Mouse (Mus musculus) activated CD4-positive, CD25-positive, alpha-beta regulatory T cell (primary cell): ENCODE data around the gene Olfr1282. TPM values are rescaled to one million over a fixed set of nuclear protein-coding genes. Genes with fewer than 3 reads are reported as not detected.

Experiments used
- polyA plus RNA-seq, 2 experiments: library from polyadenylated mRNA; unstranded; fragments of 100-300 nt; shearing (Covaris generic); gene quantifications; one replicate each; pipeline ENCODE4 v1.2.1; 2017

Olfr1282 gene
- polyA plus RNA-seq, result not detected

DNA sequence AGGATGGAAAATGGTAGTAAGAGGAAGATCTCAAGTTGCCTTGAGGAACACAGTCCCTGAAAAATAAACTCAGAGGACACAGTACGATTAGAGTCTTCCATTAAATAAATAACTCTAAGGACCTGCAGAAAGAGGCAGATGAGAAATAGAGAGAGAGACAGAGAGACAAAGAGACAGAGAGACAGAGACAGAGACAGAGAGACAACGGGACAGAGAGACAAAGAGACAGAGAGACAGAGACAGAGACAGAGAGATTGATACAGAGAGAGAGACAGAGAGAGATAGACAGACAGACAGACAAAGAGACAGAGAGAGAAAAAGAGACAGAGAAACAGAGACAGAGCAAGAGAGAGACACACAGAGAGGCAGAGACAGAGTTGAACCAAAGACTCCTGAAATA lies at the start of gene Olfr1282:
Olfr1282 (minus strand) TSS at position 101 of the 400 bp plus-strand sequence.

DNA sequence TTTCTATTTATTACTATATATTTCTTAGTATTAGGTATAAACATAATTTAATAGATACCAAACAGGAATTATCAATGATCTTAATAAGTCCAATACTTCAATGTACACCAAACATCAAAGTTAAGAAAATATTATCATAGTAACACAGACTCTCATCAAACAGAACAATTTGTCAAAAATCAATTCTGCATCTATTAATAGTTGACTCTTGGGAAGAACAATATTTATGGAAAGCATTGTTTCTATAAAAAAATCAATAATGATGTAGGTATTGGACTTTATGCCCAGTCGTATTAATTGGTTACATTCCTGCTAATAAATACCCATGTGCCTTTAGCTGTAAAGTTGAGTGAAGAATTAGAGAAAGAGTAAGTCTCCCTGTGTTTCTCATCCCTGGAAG lies 39.3 kb upstream of the Olfr1282 start, which contains the start of gene Olfr1284:
Olfr1284 (plus strand) TSS at position 301 of the 400 bp plus-strand sequence.

DNA sequence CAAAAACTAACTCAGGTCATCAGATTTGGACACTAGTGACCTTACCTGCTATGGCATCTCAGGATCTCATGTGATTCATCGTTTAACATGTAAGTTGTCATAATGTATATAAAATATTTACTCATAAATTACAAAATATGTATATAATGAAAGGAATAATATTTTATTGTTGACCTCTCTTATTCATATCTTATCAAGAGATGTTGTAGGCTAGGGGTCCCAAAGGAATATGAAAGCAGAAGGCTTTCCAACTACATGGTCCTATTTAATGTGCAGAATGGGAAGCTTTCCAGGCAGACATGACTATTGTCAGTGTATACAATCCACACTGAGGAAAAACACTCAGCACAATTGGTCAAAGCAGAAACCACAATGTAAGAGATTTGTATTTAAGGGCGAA lies 30.6 kb upstream of the Olfr1282 start, which contains the start of gene Olfr1283:
Olfr1283 (plus strand) TSS at position 301 of the 400 bp plus-strand sequence.

DNA sequence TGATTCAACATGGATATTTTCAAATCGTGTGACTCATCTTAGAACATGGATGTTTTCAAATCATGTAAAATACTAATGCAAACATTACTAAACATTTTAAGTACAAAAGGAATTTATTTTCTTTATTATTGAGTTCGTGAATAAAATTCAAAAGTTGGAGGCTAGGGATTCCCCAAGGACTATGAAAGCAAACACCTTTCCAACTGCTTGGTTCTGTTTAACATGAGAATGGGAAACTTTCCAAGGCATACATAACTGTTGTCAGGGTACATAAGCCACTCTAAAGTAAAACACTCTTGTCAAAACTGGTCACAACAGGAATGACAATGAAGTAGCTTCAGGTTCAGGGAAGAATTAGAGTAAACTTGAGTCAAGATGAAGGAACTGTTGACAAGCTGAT lies 9.7 kb downstream of the Olfr1282 start, which contains the start of gene Olfr1281:
Olfr1281 (plus strand) TSS at position 301 of the 400 bp plus-strand sequence.

GRCm38 (mm10) chr2:111313717-111314116 lies 22.2 kb downstream of the Olfr1282 start, which contains the start of gene Olfr1280:
Olfr1280 (plus strand) TSS chr2:111314017.

DNA sequence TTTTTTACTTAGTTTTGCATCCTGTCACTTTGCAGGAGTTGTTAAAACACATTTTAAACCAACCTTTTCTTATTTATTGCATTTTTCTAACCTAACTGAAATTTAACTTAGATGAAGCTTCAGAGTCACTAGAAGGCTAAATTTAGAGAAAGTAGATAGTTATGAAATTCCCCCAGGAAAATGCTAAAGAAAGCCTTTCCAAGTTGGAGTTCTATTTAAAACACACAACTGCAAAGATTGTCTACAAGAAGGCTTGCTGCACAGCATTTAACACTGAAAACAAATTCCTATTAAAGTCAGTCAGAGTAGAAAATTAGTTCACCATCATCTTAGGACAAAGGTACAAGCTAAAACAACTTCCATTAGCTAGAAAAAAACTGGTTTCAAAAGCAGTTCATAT lies 35.5 kb downstream of the Olfr1282 start, which contains the start of gene Olfr1279:
Olfr1279 (plus strand) TSS at position 262 of the 400 bp plus-strand sequence.

GRCm38 (mm10) chr2:111289836-111290235 lies 46.0 kb downstream of the Olfr1282 start, which contains the start of gene Olfr1278:
Olfr1278 (plus strand) TSS chr2:111290136.

Other genes with a start within 250 kb of the Olfr1282 start
- not detected for gene Gm13941, start 230.1 kb downstream of the Olfr1282 start, polyA plus RNA-seq
- gene Gm15130, start 183.1 kb downstream of the Olfr1282 start, polyA plus RNA-seq, result not detected
- gene 4930430A15Rik, start 106.5 kb downstream of the Olfr1282 start, polyA plus RNA-seq, result not detected
- gene Olfr1275, start 100.8 kb downstream of the Olfr1282 start, polyA plus RNA-seq, result not detected
- not detected for gene Olfr1276, start 81.6 kb downstream of the Olfr1282 start, polyA plus RNA-seq
- under 1 TPM in 1 of 2 experiments, not detected in 1; 0.05 TPM for gene Olfr1277, start 62.0 kb downstream of the Olfr1282 start, polyA plus RNA-seq
- gene Olfr1278, start 45.9 kb downstream of the Olfr1282 start, polyA plus RNA-seq, result not detected
- not detected for gene Olfr1279, start 35.4 kb downstream of the Olfr1282 start, polyA plus RNA-seq
- gene Olfr1280, start 22.1 kb downstream of the Olfr1282 start, polyA plus RNA-seq, result under 1 TPM in 1 of 2 experiments, not detected in 1; 0.02 TPM
- not detected for gene Olfr1281, start 9.6 kb downstream of the Olfr1282 start, polyA plus RNA-seq
- gene Olfr1283, start 30.7 kb upstream of the Olfr1282 start, polyA plus RNA-seq, result not detected
- gene Olfr1284, start 39.4 kb upstream of the Olfr1282 start, polyA plus RNA-seq, result not detected
- gene Olfr1286, start 87.0 kb upstream of the Olfr1282 start, polyA plus RNA-seq, result not detected
- gene Olfr1287, start 113.1 kb upstream of the Olfr1282 start, polyA plus RNA-seq, result not detected
- gene Olfr1288, start 138.0 kb upstream of the Olfr1282 start, polyA plus RNA-seq, result not detected
- gene Olfr1289, start 144.7 kb upstream of the Olfr1282 start, polyA plus RNA-seq, result not detected
- not detected for gene Olfr1290, start 157.8 kb upstream of the Olfr1282 start, polyA plus RNA-seq
- under 1 TPM in 1 of 2 experiments, not detected in 1; 0.29 TPM for gene Olfr1291-ps1, start 161.1 kb upstream of the Olfr1282 start, polyA plus RNA-seq
- gene Olfr1293-ps, start 189.1 kb upstream of the Olfr1282 start, polyA plus RNA-seq, result under 1 TPM in 1 of 2 experiments, not detected in 1; 0.29 TPM
- not detected for gene Olfr1294, start 204.2 kb upstream of the Olfr1282 start, polyA plus RNA-seq
- gene Olfr1295, start 233.6 kb upstream of the Olfr1282 start, polyA plus RNA-seq, result not detected